Mouse (Mus musculus): ENCODE data around the gene Mycbpap.

Mycbpap gene

DNA sequence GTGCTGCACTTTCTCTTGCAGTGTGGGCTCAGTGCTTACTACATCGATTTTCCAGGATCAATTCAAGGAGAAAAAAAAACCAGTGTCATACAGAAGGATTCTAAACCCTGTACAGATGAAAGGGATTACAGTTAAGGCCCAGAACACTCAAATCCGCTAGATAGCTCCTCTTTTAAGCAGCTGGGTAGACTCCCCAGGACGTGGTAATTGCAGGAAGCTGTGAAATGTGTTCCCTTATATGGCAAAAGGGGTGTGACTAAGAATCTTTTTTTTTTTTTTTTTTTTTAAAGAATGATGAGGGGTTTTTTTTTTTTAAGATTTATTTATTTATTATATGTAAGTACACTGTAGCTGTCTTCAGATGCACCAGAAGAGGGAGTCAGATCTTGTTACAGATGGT, 7.3 kb upstream of the Mycbpap start:
- no peak for DNase-seq

DNA sequence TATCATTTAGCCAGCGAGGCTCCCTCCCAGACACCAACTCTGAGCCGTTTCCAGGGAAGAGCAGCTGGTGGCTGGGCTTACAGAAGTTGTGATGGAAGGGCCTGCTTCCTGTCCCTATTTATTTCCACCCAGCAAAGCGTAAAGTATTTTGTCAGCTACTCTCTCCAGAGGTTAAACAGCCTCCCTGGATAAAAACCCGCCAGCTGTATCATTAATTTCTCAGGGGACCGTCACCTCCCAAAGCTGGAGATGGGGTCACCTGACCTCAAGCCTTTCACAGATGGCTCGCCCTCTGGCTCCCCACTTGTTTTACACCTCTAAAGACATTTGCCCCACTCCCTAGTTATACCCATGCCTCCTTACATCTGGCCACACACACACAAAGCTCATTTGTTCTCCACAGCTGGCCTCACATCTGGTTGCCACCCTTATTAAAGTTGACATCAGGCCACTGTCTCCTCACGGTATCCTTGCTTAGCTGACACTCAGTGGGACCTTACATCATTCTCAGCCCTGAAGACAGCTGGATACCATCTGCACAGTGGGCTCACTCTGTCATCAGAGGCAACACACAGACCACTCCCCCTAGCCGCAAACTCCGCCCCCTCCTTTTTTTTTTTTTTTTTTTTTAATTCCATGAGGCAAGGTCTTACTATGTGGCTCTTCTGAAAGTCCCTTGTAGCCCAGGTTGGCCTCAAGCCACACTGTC, 4.8 kb upstream of the Mycbpap start:
- DNase-seq = no peak

GRCm38 (mm10) chr11:94513452-94513851, 8.1 kb downstream of the Mycbpap start:
- DNase-seq = no peak

DNA sequence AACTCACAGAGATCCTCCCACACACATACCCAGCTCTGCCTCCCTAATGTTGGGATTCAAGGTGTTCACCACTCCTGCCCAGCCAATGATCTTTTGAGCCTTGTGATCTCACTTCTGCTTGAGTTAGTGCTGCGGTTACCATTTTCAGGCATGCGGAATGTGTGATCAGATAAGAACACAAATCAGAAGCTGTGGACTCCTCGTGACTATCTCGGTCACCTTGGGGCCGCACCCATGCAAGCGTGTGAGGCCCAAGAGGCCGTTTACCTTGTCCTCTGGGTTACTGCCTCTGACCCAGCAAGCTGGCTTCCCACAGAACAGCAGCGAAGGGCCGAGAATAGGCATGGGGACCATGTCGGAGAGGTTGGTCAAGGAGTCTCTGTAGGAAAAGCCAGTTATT, 12.6 kb downstream of the Mycbpap start:
- no peak for DNase-seq

- no peak for DNase-seq
Measured at GRCm38 (mm10) chr11:94501482-94501881, 20.1 kb downstream of the Mycbpap start.

GRCm38 (mm10) chr11:94500362-94500761, 21.2 kb downstream of the Mycbpap start:
- DNase-seq = no peak

GRCm38 (mm10) chr11:94499661-94500152, 21.8 kb downstream of the Mycbpap start, which contains the start of gene Epn3:
Gene Epn3 (minus strand): TSS chr11:94499974.
- DNase-seq = peak; percentile 69 to 72

DNA sequence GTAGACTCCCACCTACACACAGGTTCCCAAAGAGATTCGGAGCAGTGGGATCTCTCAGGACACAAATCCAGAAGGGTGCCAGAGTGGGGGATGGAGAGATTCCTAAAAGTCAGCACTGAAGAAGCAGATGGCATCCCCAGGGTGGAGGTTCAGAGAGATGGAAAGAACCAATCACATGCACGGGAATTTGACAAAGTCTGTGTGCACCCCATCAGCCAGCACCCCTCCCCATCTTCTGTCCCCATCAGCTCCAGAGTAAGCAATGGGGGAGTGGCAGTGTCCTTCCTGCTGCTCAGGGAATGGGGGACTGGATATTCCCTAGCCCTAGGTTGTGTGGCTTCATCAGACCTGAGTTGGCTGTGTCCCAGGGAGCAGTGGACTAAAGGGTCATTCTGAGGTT, 22.5 kb downstream of the Mycbpap start:
- DNase-seq = peak; percentile 86 to 89

DNA sequence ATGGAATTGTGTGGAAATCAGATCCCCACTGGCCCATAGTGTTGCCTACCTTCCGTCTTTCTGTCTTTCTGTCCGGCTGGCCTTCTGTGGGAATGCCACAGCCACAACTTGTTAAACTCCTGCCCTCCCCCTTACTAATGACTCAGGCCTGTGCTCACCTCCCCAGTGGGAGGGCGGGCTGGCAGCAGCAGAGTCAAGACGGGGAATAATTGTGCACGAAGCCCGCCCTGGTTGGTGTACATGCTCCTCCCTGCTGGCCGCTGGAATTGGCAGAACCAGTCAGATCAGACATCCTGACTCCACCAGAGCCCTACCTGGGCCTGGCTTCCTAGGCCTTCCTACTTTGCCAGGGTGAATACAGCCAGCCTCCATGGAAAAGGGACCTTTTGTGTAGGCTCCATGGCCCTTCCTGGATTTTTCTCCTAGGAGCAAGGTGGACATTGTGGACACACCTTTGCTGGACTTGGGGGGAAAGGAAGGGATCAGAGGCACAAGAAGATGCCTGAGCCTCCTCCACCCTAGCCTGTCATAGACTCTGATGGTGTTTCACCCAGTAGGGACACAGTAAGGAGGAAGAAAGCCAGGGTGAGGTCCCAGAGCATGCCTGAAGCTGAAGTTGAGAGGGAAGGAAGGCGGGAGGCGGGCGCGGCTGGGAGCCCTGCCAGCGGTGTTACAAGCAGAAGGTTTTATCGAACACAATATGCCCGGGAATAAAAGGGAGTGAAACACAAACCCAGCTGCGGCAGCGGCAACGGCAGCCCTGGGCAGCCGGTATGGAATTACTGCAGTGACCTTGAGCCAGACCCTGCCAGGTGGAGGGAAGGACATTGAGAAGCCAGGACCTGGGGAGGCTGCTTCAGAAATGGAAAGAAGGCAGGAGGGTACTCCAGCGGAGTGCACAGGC, 23.2 kb downstream of the Mycbpap start:
- DNase-seq = peak; percentile 77 to 80

- no peak for DNase-seq
Measured at GRCm38 (mm10) chr11:94495415-94495814, 26.1 kb downstream of the Mycbpap start.

GRCm38 (mm10) chr11:94491749-94492099, 29.8 kb downstream of the Mycbpap start:
- DNase-seq = no peak

DNA sequence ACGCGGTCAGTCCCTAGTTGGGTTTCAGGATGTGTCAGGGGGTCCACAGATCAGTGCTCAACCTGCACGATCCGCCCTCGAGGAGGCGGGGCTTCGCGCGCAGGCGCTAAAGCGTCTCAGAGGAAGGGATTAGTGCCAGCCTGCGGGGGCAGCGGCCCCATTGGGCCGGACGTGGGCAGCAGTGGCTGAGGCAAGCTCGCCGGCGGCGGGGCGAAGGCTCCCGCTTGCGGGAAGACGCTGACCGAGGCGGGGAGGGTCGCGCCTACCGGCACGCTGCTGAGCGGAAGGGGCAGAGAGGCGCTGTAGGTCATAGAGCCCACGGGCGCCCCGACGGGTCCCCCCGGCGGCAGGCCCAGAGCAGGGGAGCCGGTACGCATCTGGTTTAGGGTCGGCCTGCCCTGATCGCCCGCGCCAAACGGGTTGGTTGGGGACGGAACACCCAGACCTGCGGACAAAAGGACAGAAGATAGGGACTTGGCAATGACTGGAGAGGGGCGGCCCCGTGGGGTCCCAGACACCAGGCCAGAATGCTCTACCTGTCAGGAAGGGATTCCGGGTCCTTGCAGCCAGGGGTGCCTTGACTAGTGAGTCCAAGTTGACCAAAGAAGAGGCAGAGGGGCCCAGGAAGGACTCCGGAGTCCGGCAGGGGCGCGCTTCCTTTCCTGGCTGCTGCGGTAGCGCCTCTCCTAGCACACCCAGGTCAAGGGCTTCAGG, 30.4 kb downstream of the Mycbpap start:
- DNase-seq = peak; percentile 67 to 77

- DNase-seq = peak; percentile 41 to 55
Measured at GRCm38 (mm10) chr11:94489745-94490144, 31.8 kb downstream of the Mycbpap start.

DNA sequence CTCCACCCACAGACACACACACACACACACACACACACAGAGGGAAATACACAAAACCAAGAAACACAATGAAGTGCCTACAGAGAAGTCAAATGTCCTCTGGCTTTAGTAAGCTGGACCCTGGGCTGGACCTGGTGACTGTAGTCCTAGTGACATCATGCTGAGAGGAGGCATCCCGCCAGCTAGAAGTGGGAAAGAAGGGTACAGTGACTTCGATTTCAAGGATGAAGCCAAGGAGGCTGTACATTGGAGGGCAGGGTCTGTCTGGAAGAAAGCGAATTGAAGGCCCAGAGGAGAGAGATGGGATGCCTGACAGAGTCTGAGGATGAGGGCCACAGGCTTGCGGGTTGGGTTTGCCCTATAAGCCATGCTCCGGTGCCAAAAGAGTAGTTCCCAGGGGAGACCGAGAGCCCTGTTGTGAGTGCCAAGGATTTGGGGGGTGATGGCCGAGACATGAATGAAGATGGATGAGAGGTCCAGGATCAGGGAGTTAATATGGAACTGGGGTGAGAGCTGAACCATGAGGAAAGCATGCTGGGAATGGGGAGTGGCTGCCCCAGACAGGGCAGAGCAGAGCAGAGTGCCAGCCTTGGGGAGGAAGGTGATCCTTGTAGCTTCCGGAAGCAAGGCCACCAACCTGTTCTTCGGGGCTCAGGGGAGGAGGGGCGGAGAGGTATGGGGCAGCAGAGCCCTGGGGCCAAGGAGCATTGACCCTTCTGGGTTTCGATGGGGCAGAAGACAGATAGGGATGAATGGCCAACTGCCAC, 32.6 kb downstream of the Mycbpap start:
- DNase-seq = peak; percentile 40 to 57

DNA sequence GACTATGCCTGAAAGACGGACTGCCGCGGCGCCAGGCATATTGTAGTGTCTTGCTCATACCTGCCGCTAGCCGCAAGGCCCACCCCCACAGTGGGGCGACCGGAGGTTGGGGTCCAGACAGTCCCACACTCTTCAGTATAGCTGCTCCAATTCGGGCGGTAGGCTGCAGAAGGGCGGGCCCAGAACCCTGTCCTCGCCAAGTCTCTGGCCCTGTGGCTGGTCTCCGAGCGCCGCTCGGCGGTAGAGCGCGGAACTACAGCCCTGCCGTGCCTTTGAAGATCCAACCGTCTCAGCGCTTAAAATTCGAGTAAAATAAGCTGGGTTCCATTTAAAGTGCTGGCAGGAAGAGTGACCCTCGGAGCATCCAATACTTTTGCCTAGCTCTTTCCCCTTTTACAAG, 35.5 kb downstream of the Mycbpap start, which contains the start of gene Spata20:
TSS of gene Spata20 (minus strand) at position 179 of the 400 bp plus-strand sequence.
- peak; percentile 97 for DNase-seq

DNA sequence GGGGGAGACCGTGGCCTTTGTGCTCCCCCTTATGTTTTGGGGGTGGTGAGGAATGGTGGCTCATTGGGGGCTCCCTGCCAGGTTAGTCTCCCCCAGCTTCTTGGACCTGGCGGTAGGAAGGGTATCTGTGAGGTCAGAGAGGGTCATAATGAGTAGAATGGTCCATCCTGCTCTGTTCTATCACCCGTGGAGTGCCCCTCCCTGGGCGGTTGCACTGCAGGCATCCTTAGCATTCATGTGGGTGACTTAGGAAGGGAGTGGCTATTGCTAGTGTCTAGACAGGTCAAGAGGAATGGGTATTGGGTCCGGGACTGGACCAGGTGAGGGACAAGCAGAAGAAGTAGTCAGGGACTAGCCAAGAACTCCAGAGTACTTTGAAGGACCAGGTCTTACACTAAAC, 36.3 kb downstream of the Mycbpap start:
- DNase-seq = peak in 1 of 2 experiments; percentile 24

DNA sequence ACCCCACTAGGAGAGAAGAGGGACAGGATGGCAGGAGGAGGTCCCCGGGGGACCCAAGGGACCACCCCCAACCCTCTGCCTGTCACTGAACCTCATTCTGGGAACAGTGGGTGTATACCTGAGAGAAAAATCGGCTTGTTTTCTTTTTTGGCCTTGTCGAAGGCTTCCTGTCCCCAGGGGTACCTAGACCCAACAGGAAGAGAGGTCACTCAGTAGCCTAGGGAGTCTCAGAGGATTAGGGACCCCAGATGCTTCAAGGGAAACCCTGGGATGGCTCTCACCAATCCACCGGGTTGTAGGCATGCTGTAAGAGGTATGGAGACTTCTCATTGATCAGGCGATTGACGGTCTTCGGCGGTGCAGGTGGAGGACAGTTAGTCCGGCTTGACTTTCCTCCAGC, 36.9 kb downstream of the Mycbpap start:
- DNase-seq = peak in 1 of 2 experiments; percentile 26

DNA sequence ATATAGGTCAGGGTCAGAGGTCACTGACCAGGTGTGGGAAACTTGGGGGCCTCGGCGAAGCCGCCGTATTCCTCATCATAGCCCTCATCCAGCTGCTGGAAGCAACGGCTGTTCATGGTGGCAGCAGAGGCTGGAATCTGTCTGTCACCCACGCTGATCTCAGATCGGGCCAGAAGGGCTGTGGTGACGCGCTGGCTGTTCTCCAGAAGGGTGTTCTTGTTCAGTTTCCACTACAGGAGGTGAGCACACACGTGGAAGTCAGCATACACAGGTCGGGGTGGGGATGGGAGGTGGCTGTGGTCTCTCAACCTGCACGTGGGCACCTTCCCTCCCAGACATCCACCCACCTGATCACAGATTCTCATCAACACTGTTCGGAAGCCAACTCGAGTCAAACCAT, 37.6 kb downstream of the Mycbpap start:
- DNase-seq = peak; percentile 58 to 63

DNA sequence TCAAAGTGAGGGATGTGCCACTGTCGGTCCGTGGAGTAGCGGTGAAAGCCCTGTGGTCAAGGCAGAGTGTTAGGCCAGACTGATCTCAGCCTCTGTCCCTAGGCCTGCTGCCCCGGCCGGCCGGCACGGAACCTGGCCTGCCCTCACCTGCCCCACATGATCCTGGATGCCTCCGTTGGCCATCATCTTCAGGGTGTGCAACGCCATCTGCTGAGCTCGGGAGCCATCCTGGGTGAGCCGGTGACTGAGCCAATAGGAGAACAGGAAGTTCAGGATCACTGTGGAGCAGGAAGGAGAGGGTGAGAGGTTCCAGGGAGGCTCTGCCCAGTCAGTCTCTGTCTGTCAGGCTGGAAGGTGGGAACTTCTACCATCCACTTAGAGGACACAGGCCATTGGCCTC, 38.1 kb downstream of the Mycbpap start:
- DNase-seq = peak; percentile 81 to 87

- DNase-seq = peak; percentile 44 to 47
Measured at GRCm38 (mm10) chr11:94482738-94483137, 38.8 kb downstream of the Mycbpap start.

GRCm38 (mm10) chr11:94481963-94482362, 39.6 kb downstream of the Mycbpap start:
- DNase-seq = no peak

DNA sequence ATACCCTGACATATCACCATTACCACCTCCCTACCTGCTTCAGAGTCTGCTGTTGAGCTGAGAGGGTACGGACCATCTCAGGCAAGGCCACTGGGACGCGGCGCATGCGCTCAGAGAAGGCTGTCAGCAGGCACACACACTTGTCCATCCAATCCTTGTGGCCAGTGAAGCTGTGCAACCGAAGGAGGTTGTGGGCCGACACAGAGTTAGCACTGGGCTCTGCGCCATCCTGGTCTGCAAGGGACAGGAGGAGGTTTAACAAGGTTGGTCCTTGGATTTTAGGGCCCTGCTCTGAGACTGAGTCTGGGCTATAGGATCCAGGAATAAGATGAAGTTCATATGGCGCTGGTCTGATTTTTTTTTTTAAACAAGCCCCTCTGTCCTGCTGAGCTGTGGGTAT, 41.2 kb downstream of the Mycbpap start:
- DNase-seq = peak; percentile 45 to 60

Measured in cerebellum, postnatal 14 days (tissue).